Mouse (Mus musculus) intestine, embryonic 14.5 days (tissue): ENCODE measurements around the gene Arhgap31. TPM values are rescaled to one million over a fixed set of nuclear protein-coding genes. Genes with fewer than 3 reads are reported as not detected.

ENCODE experiments used
- ATAC-seq: fragments of 200-750 bp; cut with Nextera tagmentation; replicated peaks from 2 replicates; pipeline ENCODE4 v1.8.0; 2017; ENCODE audit warnings: low read depth, moderate number of reproducible peaks, moderate TSS enrichment, moderate library complexity; ENCODE audit not compliant: low FRiP score, low TSS enrichment
- DNase-seq: peaks from one replicate; pipeline ENCODE4 v3.0.0-alpha.2; 2018; ENCODE audit warnings: low spot score
- H3K27ac ChIP-seq: fragments of 300-500 bp; sonication (generic); 2 replicates; pipeline ENCODE4 v1.5.1; 2014; ENCODE audit warnings: low read depth, mild to moderate bottlenecking, control low read depth
- H3K27me3 ChIP-seq: fragments of 300-500 bp; sonication (generic); replicated peaks from 2 replicates; pipeline ENCODE4 v1.6.1; 2014; ENCODE audit warnings: low read length, control low read depth; ENCODE audit not compliant: control insufficient read depth, insufficient read depth
- H3K36me3 ChIP-seq: fragments of 300-500 bp; sonication (generic); 2 replicates; pipeline ENCODE4 v1.6.1; 2014; ENCODE audit warnings: low read length, control low read depth; ENCODE audit not compliant: control insufficient read depth, insufficient read depth
- H3K4me1 ChIP-seq: fragments of 300-500 bp; sonication (generic); replicated peaks from 2 replicates; pipeline ENCODE4 v1.6.1; 2014; ENCODE audit warnings: low read length, control low read depth, mixed read lengths; ENCODE audit not compliant: control insufficient read depth, insufficient read depth
- H3K4me2 ChIP-seq: fragments of 300-500 bp; sonication (generic); 2 replicates; pipeline ENCODE4 v1.6.1; 2014; ENCODE audit warnings: low read length
- H3K4me3 ChIP-seq: fragments of 300-500 bp; sonication (generic); 2 replicates; pipeline ENCODE4 v1.5.1; 2014; ENCODE audit warnings: low read depth, low read length, control low read depth, mixed read lengths
- H3K9ac ChIP-seq: fragments of 300-500 bp; sonication (generic); 2 replicates; pipeline ENCODE4 v1.6.1; 2014; ENCODE audit warnings: mild to moderate bottlenecking, low read length
- H3K9me3 ChIP-seq: fragments of 300-500 bp; sonication (generic); 2 replicates; pipeline ENCODE4 v1.6.1; 2016; ENCODE audit warnings: low read length, control low read depth; ENCODE audit not compliant: control insufficient read depth
- WGBS: fragments of 180-500 bp; shearing (Covaris S2); extraction: QIAGEN DNeasy Blood & Tissue Kit; methylation state at CpG from one replicate; pipeline ENCODE4 v1.1.7; 2014; 5-methylcytosine and 5-hydroxymethylcytosine counted together
- polyA plus RNA-seq: library from polyadenylated mRNA; unstranded; fragments of >200 nt; fragmentation: Nextera tagmentation; extraction: Ambion mirVana; gene quantifications from 2 replicates; pipeline ENCODE4 v1.2.1, GENCODE M21; 2014

Gene Arhgap31
- polyA plus RNA-seq, 1 experiment from 2014 or later: 10.9 TPM

GRCm38 (mm10) chr16:38602989-38603804 is 109.9 kb downstream of the Arhgap31 start:
- DNase-seq: no peak
- WGBS: 45% methylated on average over 11 of the region's 11 CpGs
- ATAC-seq: 0 out of 2 replicates have a peak, but pooled peaks have one; percentile 53

GRCm38 (mm10) chr16:38598986-38599680 is 113.9 kb downstream of the Arhgap31 start:
- Histone ChIP-seq H3K27me3 (no peaks in the 10 kb centered on the region), H3K4me3 (no peak overlapping the region), H3K27ac (no peak overlapping the region), H3K4me2 (no peak overlapping the region), H3K9ac (no peak overlapping the region), H3K9me3 (no peaks in the 10 kb centered on the region), H3K36me3 (0 out of 2 replicates have a peak, but pooled peaks cover 10% of the 10 kb centered on the region), H3K4me1 (no peaks in the 10 kb centered on the region)
- ATAC-seq (no peak), DNase-seq (no peak)
- 60% methylated on average over 11 of the region's 11 CpGs for WGBS

More at GRCm38 (mm10) chr16:38602989-38603804, 109.9 kb downstream of the Arhgap31 start:
- Histone ChIP-seq H3K27ac (no peak overlapping the region), H3K9me3 (no peaks in the 10 kb centered on the region), H3K4me1 (no peaks in the 10 kb centered on the region), H3K36me3 (peaks cover 26% of the 10 kb centered on the region), H3K4me2 (no peak overlapping the region), H3K9ac (no peak overlapping the region), H3K27me3 (no peaks in the 10 kb centered on the region), H3K4me3 (no peak overlapping the region)

GRCm38 (mm10) chr16:38596651-38597050 is 116.4 kb downstream of the Arhgap31 start:
- no peak overlapping the region for H3K4me2 ChIP-seq
- H3K4me1 ChIP-seq: no peaks in the 10 kb centered on the region
- H3K27me3 ChIP-seq: no peaks in the 10 kb centered on the region
- no peak for DNase-seq
- H3K4me3 ChIP-seq: no peak overlapping the region
- ATAC-seq: no peak
- WGBS: 94% methylated on average over 2 of the region's 2 CpGs
- H3K36me3 ChIP-seq: peaks cover 24% of the 10 kb centered on the region
- no peak overlapping the region for H3K9ac ChIP-seq
- no peaks in the 10 kb centered on the region for H3K9me3 ChIP-seq
- H3K27ac ChIP-seq: no peak overlapping the region

- H3K9ac ChIP-seq: no peak overlapping the region
- no peaks in the 10 kb centered on the region for H3K27me3 ChIP-seq
- no peak overlapping the region for H3K27ac ChIP-seq
- no peak overlapping the region for H3K4me2 ChIP-seq
- no peaks in the 10 kb centered on the region for H3K9me3 ChIP-seq
- H3K36me3 ChIP-seq: peaks cover 24% of the 10 kb centered on the region
- DNase-seq: no peak
- no peak for ATAC-seq
- no peak overlapping the region for H3K4me3 ChIP-seq
- 86% methylated on average over 2 of the region's 2 CpGs for WGBS
- no peaks in the 10 kb centered on the region for H3K4me1 ChIP-seq
These were observed 117.0 kb downstream of the Arhgap31 start for GRCm38 (mm10) chr16:38596099-38596498.

- Histone ChIP-seq H3K9me3 (no peaks in the 10 kb centered on the region), H3K27ac (no peak overlapping the region), H3K9ac (no peak overlapping the region), H3K4me2 (no peak overlapping the region), H3K27me3 (no peaks in the 10 kb centered on the region), H3K36me3 (peaks cover 29% of the 10 kb centered on the region), H3K4me3 (no peak overlapping the region), H3K4me1 (no peaks in the 10 kb centered on the region)
- 84% methylated on average over 1 of the region's 1 CpGs for WGBS
- DNase-seq (no peak), ATAC-seq (no peak)
These were observed 118.6 kb downstream of the Arhgap31 start for GRCm38 (mm10) chr16:38594435-38594834.

- no peaks in the 10 kb centered on the region for H3K9me3 ChIP-seq
- no peaks in the 10 kb centered on the region for H3K27me3 ChIP-seq
- no peak overlapping the region for H3K4me2 ChIP-seq
- H3K36me3 ChIP-seq: peaks cover 44% of the 10 kb centered on the region
- 95% methylated on average over 4 of the region's 4 CpGs for WGBS
- no peak overlapping the region for H3K4me3 ChIP-seq
- H3K9ac ChIP-seq: no peak overlapping the region
- DNase-seq (no peak), ATAC-seq (no peak)
- H3K4me1 ChIP-seq: no peaks in the 10 kb centered on the region
- no peak overlapping the region for H3K27ac ChIP-seq
These were observed 120.1 kb downstream of the Arhgap31 start for GRCm38 (mm10) chr16:38592946-38593345.

- H3K36me3 ChIP-seq: peaks cover 52% of the 10 kb centered on the region
- WGBS: 87% methylated on average over 12 of the region's 12 CpGs
- H3K27me3 ChIP-seq: no peaks in the 10 kb centered on the region
- no peak overlapping the region for H3K4me3 ChIP-seq
- H3K27ac ChIP-seq: no peak overlapping the region
- H3K9me3 ChIP-seq: no peaks in the 10 kb centered on the region
- no peaks in the 10 kb centered on the region for H3K4me1 ChIP-seq
- DNase-seq (no peak), ATAC-seq (no peak)
- H3K9ac ChIP-seq: no peak overlapping the region
- H3K4me2 ChIP-seq: no peak overlapping the region
These were observed 120.9 kb downstream of the Arhgap31 start for GRCm38 (mm10) chr16:38592026-38592678.

GRCm38 (mm10) chr16:38591506-38591905 is 121.6 kb downstream of the Arhgap31 start:
- Histone ChIP-seq H3K27ac (no peak overlapping the region), H3K4me2 (no peak overlapping the region), H3K4me1 (no peaks in the 10 kb centered on the region), H3K4me3 (no peak overlapping the region), H3K36me3 (peaks cover 59% of the 10 kb centered on the region), H3K27me3 (no peaks in the 10 kb centered on the region), H3K9ac (no peak overlapping the region), H3K9me3 (no peaks in the 10 kb centered on the region)
- no peak for DNase-seq
- 86% methylated on average over 3 of the region's 3 CpGs for WGBS
- no peak for ATAC-seq
